Mouse (Mus musculus) bone marrow, adult 2 months (tissue): ENCODE data around the gene Pltp.

ENCODE experiments used
- CTCF ChIP-seq: fragments of 200-500 bp; IDR thresholded peaks from 2 replicates; pipeline ENCODE4 v1.5.1; 2011; ENCODE audit warnings: low read length, control low read depth; ENCODE audit not compliant: control insufficient read depth, insufficient read depth
- POLR2A ChIP-seq: fragments of 200-500 bp; IDR thresholded peaks from 2 replicates; pipeline ENCODE4 v1.6.1; 2011; ENCODE audit warnings: low read depth, mild to moderate bottlenecking, control low read depth, low read length, borderline replicate concordance; ENCODE audit not compliant: control insufficient read depth

DNA sequence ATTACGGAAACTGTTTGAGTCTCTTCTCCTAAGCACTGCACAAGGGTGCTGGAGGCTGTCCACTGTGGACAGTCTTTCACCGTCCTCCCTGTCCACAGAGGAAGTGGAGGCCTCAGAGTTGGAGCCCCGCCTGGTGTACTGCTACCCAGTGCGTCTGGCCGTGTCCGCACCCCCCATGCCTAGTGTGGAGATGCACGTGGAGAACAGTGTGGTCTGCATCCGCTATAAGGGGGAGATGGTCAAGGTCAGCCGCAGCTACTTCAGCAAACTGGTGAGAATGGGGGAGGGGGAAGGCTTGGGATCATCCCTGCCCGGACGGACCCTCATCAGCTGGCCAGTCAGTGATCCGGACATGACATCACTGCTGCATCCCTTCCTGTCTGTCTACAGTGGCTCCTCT, 31.5 kb upstream of the Pltp start:
- TF ChIP-seq CTCF: no peak
- no peak for TF ChIP-seq POLR2A
